Mouse (Mus musculus) neutrophil, adult 65 days (primary cell): ENCODE results near the gene Wdr37. TPM values are rescaled to one million over a fixed set of nuclear protein-coding genes. Genes with fewer than 3 reads are reported as not detected.

Source experiments
- total RNA-seq: library from RNA; stranded (reverse); gene quantifications from 2 replicates; pipeline ENCODE4 v1.2.4, GENCODE M21; 2023

Wdr37 gene
- 44.9 and 73.8 TPM in 2 replicates for total RNA-seq

DNA sequence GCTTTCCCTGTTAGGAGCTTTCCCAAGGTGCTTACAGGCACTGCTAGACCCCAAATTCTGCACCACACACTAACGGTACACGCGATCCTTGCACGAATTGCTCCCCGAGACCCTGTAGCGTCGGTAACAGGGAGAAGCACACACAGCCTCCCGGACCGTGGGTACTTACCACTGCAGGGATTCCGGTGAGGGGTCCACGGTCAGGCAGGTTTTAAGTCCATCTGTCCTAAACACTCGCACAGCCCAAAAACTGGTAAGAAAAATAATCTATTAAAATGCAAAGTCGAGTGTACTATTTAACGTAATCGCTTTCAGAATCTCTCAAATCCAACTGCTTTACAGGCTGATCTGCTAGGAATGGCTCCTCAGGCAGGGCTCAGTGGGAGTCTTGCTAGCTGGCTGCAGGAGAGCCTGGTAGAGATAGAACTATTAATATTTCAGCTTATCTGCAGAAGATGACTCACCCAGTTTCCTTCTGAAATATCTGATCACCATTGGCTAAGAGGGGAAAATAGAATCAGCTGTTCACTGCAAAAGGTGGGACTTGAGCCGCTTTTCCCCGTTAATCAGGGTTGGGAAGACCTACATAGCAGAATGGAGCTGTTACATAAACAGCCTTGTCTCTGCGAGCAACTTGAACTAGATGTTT is at the start of gene Wdr37:
TSS of gene Wdr37 (minus strand) at position 596 of the 649 bp plus-strand sequence.

DNA sequence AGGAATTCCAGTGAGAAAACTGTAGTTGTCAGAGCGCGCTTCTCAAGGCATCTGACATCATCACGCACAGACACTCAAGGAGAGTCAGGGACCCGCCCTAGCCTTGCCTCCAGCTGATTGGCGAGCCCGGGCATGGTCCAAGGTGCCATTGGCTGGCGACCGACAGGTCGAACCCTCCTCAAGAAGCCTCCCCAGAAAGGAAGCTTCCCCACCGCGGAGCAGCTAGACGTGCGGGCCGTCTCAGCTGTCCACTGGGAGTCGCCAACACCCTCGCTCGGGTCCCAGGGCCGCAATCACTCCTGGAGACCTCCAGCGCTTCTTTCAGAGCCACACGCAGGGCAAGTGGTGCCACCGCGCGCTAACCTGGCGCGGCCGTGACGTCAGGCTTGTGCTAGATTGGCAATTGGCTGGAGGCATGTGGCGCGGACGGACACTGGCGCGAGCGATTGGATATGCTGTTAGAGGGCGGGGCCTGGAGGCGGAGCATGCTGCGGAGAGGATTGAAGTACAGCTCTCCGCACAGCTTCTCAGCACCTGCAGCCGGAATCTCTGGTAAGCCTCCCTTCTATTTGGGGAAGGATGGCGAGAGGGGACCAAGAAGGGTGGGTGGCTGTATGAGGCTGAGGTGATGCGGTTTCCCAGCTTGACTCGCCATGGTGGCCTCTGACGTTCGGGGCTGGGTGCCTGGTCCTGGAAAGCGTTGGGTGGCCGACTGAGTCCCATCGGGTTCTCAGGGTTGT is 13.9 kb upstream of the Wdr37 start, which contains the start of gene Idi1:
TSS of gene Idi1 (plus strand) at position 57 of the 740 bp plus-strand sequence.

Other genes starting within 250 kb of the Wdr37 start
- 7.3 and 9.4 TPM in 2 replicates for gene Idi1, start 13.6 kb upstream of the Wdr37 start, total RNA-seq
- gene Gm9745, start 76.3 kb upstream of the Wdr37 start, total RNA-seq, result not detected in 2 replicates
- gene Idi2, start 81.0 kb upstream of the Wdr37 start, total RNA-seq, result not detected in 2 replicates
- 22.2 and 30.9 TPM in 2 replicates for gene Gtpbp4, start 124.2 kb upstream of the Wdr37 start, total RNA-seq
- 94.9 and 111 TPM in 2 replicates for gene Larp4b, start 222.0 kb upstream of the Wdr37 start, total RNA-seq